Mouse (Mus musculus) WW6 (cell line): ENCODE data around the gene Exoc2.
A peak's percentile ranks its signal among the peaks of the same experiment; 100 is the strongest.

Experiments used
- DNase-seq: peaks from one replicate; pipeline ENCODE4 v3.0.0-alpha.2; 2013; ENCODE audit warnings: low read depth, low spot score

Exoc2 gene

DNA sequence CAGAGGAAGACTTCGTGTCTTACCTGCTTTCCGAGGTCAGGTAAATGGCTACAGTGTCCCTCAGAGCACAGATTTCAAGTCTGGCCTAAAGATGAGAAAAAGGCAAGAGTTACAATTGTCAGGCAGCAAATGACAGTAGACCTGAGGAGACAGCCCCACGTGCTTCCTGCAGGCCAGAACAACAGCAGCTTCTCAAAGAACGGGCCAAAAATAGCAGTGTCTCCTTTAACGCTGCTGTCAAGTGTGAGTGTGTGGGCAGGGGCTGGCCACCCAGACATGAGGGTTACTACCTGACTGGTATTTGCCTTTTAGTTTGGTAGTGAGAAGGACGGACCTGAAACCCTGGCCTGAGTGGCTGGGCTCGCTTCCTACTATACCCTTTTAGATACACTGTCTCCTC, 153.3 kb downstream of the Exoc2 start:
- no peak for DNase-seq

DNA sequence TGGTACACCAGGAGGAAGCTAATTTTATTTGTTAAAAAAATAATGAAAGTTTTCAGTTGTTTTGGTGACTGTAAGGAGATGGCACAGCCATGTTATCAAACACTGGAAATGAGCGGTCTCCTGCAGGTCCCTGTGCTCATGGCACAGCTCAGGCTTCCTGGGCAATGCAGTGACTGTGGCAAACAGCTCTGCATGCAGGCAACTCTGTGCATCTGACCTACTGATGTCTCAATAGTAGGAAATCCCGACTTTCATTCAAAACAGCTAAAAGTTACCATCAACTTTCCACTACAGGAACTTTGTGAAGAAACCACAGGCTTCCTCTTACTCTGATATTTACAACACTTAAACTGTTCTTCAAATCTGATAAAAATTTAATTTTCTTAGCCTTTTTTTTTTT, 154.0 kb downstream of the Exoc2 start:
- DNase-seq: no peak

- no peak for DNase-seq
These were observed 156.5 kb downstream of the Exoc2 start for GRCm38 (mm10) chr13:30817436-30817835.

DNA sequence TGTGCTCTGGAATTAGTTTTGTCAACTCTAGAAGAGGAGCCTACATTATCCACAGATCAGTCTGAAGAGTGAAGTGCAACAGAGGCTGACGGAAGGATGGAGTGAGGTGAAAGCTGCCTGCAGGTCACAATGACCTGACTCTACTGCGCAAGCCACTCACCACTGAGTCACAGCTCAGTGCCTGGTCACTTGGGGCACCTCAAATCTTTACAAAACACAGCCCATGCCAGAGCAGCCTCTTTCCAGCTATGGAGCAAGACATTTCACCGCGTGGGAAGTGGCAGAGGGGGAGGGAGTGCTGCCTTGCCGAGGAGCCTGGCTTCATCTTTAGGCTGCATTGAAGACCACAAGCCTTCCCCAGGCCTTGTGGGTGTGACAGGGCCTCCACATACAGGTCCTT, 159.6 kb downstream of the Exoc2 start:
- no peak for DNase-seq

GRCm38 (mm10) chr13:30813464-30813863, 160.4 kb downstream of the Exoc2 start:
- DNase-seq: no peak

DNA sequence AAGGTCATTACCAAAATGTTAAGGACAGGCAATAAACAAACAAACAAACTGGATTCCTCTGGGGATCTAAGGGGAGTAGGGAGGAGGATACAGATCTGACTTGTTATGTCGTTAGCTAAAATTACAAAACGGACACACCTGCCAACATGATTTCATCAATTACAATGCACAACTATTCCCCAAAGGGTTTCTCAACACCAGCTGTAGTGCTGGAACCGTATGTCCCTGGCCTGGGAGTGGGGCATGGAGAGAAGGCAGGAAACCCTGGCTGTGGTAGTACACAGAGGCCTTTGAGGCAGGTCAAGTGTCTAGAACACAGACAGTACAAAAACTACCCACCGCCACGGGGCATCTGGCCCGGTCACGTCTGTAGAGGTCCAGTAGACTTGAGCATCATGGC, 164.7 kb downstream of the Exoc2 start:
- no peak for DNase-seq

- DNase-seq: no peak
These were observed 171.4 kb downstream of the Exoc2 start for GRCm38 (mm10) chr13:30802336-30802955.

DNA sequence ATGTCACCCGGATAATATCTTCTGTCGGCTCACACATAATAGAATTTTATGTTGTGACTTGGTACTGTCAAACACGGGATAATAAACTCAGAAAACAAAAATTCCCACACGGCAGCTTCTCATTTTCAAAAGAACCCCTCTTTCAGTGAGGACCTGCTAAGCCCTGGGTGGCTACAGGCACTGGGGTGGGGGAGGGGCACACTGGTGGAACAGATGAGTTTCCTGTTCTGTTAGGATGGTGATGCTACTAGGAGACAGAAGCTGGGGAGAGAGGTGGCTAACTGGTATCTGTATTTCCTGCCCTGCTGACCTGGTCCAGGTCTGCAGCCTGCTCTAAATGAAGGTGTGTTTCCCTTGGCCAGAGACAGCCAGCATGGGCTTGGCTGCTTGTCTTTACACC, 172.0 kb downstream of the Exoc2 start:
- no peak for DNase-seq

DNA sequence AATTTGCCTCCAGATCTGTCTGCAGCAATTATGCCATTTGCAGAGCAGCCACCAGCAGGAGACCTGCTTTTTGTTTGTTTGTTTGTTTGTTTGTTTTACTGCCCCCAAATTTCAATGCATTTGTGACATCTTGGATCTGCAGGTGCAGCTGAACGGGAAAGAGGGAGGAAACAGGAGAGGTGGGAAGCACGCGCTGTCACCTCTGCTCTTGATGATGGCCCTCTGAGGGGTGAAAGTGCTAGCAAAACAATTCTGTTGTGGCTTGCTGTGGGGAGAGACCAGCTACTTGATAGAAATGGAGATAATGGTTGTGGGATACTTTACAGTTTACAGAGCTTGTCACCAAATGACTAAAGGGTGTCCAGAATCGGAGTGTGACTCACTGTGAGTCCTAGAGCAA, 177.9 kb downstream of the Exoc2 start:
- DNase-seq: no peak

- DNase-seq: no peak
These were observed 180.3 kb downstream of the Exoc2 start for GRCm38 (mm10) chr13:30793616-30794015.

- DNase-seq: no peak
These were observed 180.7 kb downstream of the Exoc2 start for GRCm38 (mm10) chr13:30793196-30793595.

GRCm38 (mm10) chr13:30792741-30793140, 181.2 kb downstream of the Exoc2 start:
- no peak for DNase-seq

DNA sequence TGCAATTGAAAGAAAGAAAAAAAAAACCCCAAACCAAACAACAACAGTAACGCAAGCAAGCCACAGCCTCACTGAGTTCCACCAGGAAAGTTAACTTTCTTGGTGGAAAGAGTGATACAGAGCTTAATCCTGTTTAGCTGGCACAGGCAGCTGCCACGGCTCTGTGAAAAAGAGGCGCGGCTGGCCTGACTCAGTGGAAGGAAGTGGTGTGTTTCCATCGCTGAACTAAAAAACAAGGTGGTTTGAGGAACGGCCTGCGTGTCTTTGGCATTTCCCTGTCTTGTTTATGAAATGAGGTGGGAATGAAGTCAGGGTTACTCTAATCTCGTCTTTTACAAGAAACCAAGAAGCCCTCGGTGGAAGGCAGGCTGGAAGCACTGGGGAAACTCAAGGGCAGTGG, 181.6 kb downstream of the Exoc2 start:
- DNase-seq: no peak

- no peak for DNase-seq
These were observed 183.9 kb downstream of the Exoc2 start for GRCm38 (mm10) chr13:30790016-30790415.

DNA sequence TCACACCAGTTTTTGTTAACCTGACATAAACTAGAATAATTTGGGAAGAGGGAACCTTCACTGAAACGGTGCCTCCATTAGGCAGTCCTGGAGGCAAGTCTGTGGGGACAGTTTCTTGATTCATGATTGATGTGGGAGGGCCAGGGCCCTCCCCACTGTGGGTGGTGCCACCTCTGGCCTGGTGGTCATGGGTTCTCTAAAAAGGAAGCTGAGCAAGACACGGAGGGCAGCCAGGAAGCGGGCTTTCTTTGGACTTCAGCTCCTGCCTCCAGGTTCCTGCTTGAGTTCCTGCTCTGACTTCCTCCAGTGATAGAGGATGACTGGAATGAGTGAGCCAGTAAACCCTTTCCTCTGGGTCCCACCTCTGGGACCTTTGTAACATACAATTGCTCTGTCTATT, 185.5 kb downstream of the Exoc2 start:
- DNase-seq: no peak

DNA sequence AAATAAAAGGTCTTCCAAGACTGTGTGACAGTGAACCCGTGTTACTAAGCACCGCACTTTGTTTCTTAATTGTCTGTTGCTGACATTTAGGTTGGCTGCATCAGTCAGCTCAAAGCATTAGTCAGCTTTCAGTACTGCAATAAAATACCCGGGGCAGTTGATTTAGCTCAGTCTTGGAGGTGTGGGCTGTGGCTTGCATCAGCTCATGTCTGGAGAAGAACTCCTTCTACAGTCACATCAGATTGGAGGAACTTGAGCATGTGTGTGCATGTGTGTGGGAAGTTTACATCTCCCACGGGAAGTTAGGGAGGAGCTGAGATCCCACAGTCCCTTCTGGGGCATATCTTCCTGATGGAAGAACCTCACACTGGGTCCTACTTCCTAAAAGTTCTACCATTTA, 185.9 kb downstream of the Exoc2 start:
- no peak for DNase-seq

DNA sequence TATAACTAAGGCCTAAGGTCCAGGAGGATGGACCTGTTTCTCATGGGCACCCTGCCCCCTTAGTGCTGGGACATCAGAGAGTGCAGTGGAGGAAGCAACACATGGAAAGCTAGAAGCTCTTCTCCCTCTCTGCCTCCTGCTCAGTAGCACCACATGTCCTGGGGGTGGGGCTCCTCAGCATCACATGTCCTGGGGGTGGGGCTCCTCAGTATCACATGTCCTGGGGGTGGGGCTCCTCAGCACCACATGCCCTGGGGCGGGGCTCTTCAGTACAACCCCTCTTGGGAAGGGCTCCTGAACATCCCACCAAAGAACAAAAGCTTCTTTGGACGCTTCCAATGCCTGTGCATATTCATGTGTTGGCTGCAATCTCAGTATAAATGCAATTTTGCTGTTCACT, 186.3 kb downstream of the Exoc2 start:
- peak; percentile 18 for DNase-seq

DNA sequence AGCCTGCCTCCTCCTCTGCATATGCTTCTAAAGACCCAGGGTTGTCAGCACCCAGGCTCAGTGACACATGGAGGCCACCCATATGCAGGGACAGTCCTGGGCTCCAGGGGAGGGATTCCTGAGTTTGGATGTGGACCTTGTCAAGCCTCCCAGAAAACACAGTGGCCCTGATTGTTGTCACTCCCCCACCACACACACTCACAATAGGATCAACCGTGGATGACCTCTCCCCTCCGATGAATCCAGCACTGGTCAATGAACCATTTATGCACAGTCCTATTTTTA, 186.9 kb downstream of the Exoc2 start:
- no peak for DNase-seq

- DNase-seq: no peak
These were observed 187.5 kb downstream of the Exoc2 start for GRCm38 (mm10) chr13:30786235-30787035.

DNA sequence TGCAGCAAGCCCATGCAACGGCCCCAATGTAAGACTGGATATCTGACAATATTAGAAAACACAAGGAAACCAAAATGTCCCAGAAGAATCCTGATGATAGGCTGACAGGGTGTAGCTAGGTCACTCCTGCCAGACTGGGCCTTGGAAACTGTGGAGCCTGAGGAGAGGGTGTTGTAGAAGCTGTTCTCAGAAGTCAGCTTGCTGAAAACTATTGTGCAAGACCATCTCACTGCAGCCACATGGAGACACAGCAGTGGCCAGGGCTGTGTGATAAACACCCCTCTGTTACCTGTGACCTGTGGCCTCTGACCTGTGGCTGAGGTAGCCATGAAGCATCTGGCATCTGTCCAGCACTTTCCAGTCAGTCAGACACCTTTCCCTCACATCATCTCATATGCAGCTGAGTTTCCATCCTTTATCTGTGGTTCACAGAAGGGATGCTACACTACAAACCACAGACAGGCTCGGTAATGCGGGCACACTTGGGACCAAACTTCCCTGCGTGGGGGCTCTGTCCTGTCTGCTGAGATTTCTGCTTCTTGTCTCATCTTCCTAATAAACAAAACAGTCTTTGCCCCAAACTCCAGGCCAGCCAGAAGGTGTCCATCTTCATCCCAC, 188.4 kb downstream of the Exoc2 start:
- DNase-seq: no peak

DNA sequence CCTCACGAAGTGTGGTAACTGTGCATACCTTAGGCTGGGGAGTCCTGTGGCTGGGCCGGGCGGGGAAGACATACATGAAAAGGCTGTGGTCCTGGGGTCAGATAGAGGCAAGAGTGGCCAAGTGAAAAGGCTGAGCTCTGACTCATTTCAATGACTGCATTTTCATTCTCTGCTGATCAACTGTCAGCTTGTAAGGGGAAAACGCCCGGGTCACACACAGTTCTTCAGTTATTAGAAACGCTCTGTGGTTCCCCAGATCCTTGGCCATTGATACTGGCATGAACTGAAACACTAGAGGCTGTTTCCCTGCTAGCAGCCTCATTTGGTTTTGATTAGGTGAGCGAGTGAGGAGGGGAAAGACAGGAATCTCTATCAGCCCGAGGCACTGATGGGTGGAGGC, 191.5 kb downstream of the Exoc2 start:
- DNase-seq: no peak

DNA sequence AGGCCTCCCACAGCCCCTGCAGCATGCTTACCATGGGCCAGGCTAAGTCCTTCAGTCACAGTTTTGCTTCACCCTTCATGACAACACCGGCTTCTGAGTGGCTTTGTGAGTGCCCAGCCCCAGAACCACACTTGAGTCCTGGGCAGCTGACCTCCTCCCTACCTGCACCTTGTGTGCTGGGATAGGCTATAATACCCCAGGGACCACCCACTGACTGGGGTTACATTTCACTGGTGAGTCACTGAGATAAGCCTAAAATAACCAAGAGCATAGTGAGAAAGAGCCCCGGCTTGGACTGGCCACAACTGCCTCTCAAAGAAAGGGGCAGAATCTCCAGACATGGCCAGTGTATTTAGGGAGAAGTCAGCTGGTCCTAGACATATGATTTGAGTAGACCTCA, 192.0 kb downstream of the Exoc2 start:
- DNase-seq: no peak

DNA sequence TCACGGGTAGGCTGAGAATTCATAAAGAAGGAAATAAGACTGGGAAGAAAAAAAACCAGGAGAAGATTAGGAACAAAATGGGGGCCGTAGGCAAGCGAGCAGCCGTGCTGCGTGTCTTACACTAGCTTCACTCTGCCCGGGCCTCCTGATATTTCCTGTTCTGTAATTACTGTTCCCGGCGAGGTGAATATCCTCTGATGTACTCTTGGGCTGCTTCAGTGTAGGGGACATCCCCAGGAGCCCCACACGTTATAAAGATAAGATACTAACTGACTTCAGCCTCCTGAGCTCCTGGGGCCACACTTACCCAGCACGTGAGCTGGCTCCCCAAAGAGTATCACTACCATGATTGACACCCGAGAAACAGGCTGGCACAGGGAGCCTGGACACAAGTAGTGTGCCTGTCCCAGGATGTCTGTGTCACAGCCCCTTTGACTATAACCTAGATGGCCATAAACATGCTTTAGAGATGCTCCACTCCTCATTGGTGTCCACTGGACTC, 196.2 kb downstream of the Exoc2 start:
- no peak for DNase-seq
